Mouse (Mus musculus) heart, postnatal 10 days (tissue): ENCODE data around the gene Hes7. TPM values are rescaled to one million over a fixed set of nuclear protein-coding genes. Genes with fewer than 3 reads are reported as not detected.

Experiments
- DNase-seq, 2 experiments: peaks; one replicate each; pipeline ENCODE4 v3.0.0; 2021
- intact Hi-C: fragments of 180-260 bp; cut with DNase I; formaldehyde crosslinking; loops from one replicate; pipeline ENCODE4 v1.15.1; 2025
- total RNA-seq, 2 experiments: library from RNA; stranded (reverse); gene quantifications; 2 replicates each; pipeline ENCODE4 v1.2.3; 2021

Gene Hes7
- total RNA-seq: under 1 TPM; 0.17 to 0.34 TPM

- intact Hi-C loops: no loop called here
- DNase-seq: no peak
These were observed at the start of gene Hes7 for GRCm38 (mm10) chr11:69120221-69121000. Gene Hes7, plus strand, starts transcription at chr11:69120404.

GRCm38 (mm10) chr11:69070590-69071222 lies 49.5 kb upstream of the Hes7 start, which contains the start of gene Tmem107:
Gene Tmem107, plus strand, starts transcription at chr11:69070806.
- intact Hi-C loops: loop anchor here (5.0 kb wide), 1 partner anchor 177 kb away; no protein-coding TSS in a partner anchor
- DNase-seq: peak; percentile 95 to 96

- DNase-seq: no peak
- intact Hi-C loops: loop anchor here (5.0 kb wide), 1 partner anchor 176 kb away; no protein-coding TSS in a partner anchor
These were observed 48.9 kb upstream of the Hes7 start for GRCm38 (mm10) chr11:69071262-69071661.

- no peak for DNase-seq
- intact Hi-C loops: loop anchor here (2.0 to 5.0 kb wide), 2 partner anchors 17 to 175 kb away; partner anchors contain the start of gene Vamp2
These were observed 48.0 kb upstream of the Hes7 start for GRCm38 (mm10) chr11:69072234-69072633.

GRCm38 (mm10) chr11:69072666-69073064 lies 47.5 kb upstream of the Hes7 start:
- peak; percentile 14 to 20 for DNase-seq
- intact Hi-C loops: loop anchor here (2.0 to 5.0 kb wide), 2 partner anchors 16 to 175 kb away; partner anchors contain the start of gene Vamp2

GRCm38 (mm10) chr11:69073065-69073888 lies 46.9 kb upstream of the Hes7 start:
- intact Hi-C loops: loop anchor here (2.0 to 5.0 kb wide), 2 partner anchors 16 to 174 kb away; partner anchors contain the start of gene Vamp2
- peak; percentile 90 to 91 for DNase-seq

GRCm38 (mm10) chr11:69073951-69074775 lies 46.0 kb upstream of the Hes7 start:
- intact Hi-C loops: loop anchor here (2.0 to 5.0 kb wide), 2 partner anchors 15 to 173 kb away; partner anchors contain the start of gene Vamp2
- peak; percentile 11 to 24 for DNase-seq

GRCm38 (mm10) chr11:69074776-69075069 lies 45.5 kb upstream of the Hes7 start:
- DNase-seq: no peak
- intact Hi-C loops: loop anchor here (5.0 kb wide), 1 partner anchor 173 kb away; no protein-coding TSS in a partner anchor

- DNase-seq: no peak
- intact Hi-C loops: no loop called here
These were observed 44.3 kb upstream of the Hes7 start for GRCm38 (mm10) chr11:69075764-69076479.

- intact Hi-C loops: no loop called here
- peak; percentile 32 to 44 for DNase-seq
These were observed 43.6 kb upstream of the Hes7 start for GRCm38 (mm10) chr11:69076572-69076971.

- intact Hi-C loops: no loop called here
- no peak for DNase-seq
These were observed 42.9 kb upstream of the Hes7 start for GRCm38 (mm10) chr11:69077316-69077715.

GRCm38 (mm10) chr11:69078041-69078440 lies 42.2 kb upstream of the Hes7 start:
- no peak for DNase-seq
- intact Hi-C loops: no loop called here

GRCm38 (mm10) chr11:69078805-69079438 lies 41.3 kb upstream of the Hes7 start:
- intact Hi-C loops: no loop called here

GRCm38 (mm10) chr11:69080102-69080854 lies 39.9 kb upstream of the Hes7 start:
- intact Hi-C loops: no loop called here
- no peak for DNase-seq

More at GRCm38 (mm10) chr11:69078805-69079438, 41.3 kb upstream of the Hes7 start:
- DNase-seq: peak; percentile 35 to 39

GRCm38 (mm10) chr11:69080855-69081222 lies 39.4 kb upstream of the Hes7 start:
- intact Hi-C loops: no loop called here
- DNase-seq: no peak

- DNase-seq: no peak
- intact Hi-C loops: no loop called here
These were observed 38.6 kb upstream of the Hes7 start for GRCm38 (mm10) chr11:69081613-69082012.

- DNase-seq: no peak
- intact Hi-C loops: no loop called here
These were observed 34.6 kb upstream of the Hes7 start for GRCm38 (mm10) chr11:69085608-69086007.

GRCm38 (mm10) chr11:69086390-69086789 lies 33.8 kb upstream of the Hes7 start:
- peak in 1 of 2 experiments; percentile 37 for DNase-seq
- intact Hi-C loops: no loop called here
